ENCODE assay signal across 9 mouse cellular contexts in the genomic region with DNA sequence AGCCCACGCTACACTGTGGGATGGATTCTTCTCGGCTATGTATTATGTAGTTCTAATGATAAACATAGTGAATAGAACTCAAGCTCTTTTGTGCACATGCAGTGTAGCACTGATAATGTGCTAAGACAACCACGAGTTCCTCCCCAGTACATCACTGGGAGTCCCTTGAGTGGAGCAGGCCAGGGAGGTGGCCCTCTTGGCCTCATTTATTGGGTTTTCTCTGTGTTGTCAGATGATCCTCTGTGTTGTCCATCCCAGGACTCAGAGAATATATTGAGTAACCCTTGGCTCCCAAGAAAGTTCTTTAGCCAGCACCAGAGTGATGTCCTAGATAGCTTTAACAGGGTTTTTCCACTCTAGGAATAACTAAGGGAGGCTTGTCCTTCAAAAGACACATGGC. TPM values are rescaled to one million over a fixed set of nuclear protein-coding genes. Genes with fewer than 3 reads are reported as not detected.
"Had no signal": no experiment of that assay in that cellular context is flagged by ENCODE, and none has a peak within 500 bp of the region (broad histone marks: within the 10 kb centered on the region; RNA-seq: fewer than 3 reads in every experiment).

No protein-coding gene starts in this region.

- DNase-seq: kidney, postnatal 10 days; kidney, postnatal 4 days; liver; liver, embryonic 13.5 days; liver, postnatal 0 days; right cerebral cortex, postnatal 14 days; thymus, adult 2 months; thymus, postnatal 25 days had no signal

- ATAC-seq: liver, postnatal 0 days had no signal

RNA-seq across cellular contexts. Expression of a gene that starts 14.9 kb away (rescaled TPM):
- total RNA-seq: megakaryocyte-erythroid progenitor cell, adult 5-6 weeks had no signal
